Mouse (Mus musculus) frontal cortex, postnatal 14 days (tissue): ENCODE measurements around the gene Tmem248.

Experiments used
- DNase-seq, 2 experiments: peaks; one replicate each; pipeline ENCODE4 v3.0.0; 2022; ENCODE audit warnings: low spot score in 2 of 2

Tmem248 gene

DNA sequence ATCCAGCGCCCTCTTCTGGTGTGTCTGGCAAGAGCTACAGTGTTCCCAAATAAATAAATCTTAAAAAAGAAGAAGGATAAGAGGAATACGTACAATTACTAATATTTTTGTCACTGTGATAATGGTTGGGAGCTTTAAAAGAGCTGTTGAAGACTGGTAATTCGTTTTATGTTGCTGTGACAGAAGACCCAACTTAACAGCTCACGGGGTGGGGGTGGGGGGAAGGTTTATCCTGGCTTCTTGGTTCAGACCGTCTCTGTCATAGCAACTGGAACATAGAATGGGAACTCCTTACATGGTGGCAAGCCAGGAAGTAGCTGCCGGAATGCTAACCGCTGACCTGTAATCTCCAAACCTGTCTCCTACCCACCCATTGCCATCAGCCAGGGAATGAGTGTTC lies at the start of gene Tmem248:
Gene Tmem248, plus strand, starts transcription at position 301 of the 400 bp plus-strand sequence.
- DNase-seq = no peak

GRCm38 (mm10) chr5:130169109-130169508 lies 47.8 kb upstream of the Tmem248 start:
- no peak for DNase-seq

- DNase-seq = no peak
These were observed 46.0 kb upstream of the Tmem248 start for GRCm38 (mm10) chr5:130170666-130171422.

GRCm38 (mm10) chr5:130171423-130171954 lies 45.4 kb upstream of the Tmem248 start, which contains the start of gene Rabgef1:
Gene Rabgef1 (plus strand): TSS chr5:130171798.
- peak; percentile 89 to 90 for DNase-seq

DNA sequence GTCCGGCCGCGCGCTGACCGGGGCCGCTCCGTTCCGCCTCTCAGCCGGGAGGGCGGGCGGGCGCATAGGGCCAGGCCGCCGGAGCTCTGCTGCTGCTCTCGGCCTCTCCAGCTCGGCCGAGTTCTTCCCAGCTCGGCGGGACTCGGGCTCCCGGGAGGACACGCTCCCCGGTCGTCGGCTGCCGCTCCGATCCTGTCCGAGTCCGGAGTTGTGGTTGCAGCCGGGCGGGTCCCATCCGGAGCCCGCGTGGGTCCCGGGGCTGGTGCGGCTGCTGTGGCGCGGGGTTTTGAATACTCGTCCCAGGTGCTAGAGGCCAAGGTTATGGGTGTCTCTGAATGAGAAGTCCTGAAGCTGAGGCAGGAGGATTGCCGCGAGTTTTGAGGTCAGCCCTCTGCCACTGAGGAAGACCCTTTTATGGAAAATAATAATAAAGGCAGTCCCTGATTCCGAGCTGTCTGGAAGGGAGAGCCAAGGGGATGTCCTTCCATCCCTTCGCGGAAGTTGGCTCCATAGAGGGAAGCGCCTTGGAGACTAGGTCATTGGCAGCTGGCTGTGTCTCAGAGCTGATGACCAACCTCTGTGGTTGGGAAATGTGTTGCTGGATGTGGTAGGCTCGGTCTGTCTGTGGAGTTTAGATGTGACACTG lies 44.8 kb upstream of the Tmem248 start:
- DNase-seq = peak in 1 of 2 experiments; percentile 32

GRCm38 (mm10) chr5:130173012-130173411 lies 43.9 kb upstream of the Tmem248 start:
- DNase-seq = no peak

DNA sequence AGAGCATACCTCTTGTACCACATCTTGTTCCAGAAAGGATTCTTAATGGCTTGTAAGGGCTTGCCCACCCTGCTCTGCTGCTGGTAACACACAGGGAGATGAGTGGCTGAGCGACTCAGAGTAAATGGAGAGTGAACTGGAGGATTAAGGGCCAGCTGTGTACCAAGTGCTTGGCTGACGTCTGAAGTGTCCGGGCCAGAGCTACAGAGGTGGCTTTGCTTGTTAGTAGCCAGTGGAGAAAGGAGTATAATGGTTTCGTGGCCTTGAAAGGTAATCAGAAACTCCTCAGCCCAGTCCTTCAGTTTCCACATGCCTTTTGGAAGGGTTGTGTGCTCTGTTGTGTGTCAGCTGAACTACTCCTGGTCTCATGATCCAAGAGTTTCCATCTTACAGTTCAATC lies 39.0 kb upstream of the Tmem248 start:
- DNase-seq = no peak

- no peak for DNase-seq
These were observed 36.5 kb upstream of the Tmem248 start for GRCm38 (mm10) chr5:130180362-130180761.

- no peak for DNase-seq
These were observed 34.9 kb upstream of the Tmem248 start for GRCm38 (mm10) chr5:130181740-130182540.

GRCm38 (mm10) chr5:130182541-130182821 lies 34.4 kb upstream of the Tmem248 start:
- DNase-seq = no peak

DNA sequence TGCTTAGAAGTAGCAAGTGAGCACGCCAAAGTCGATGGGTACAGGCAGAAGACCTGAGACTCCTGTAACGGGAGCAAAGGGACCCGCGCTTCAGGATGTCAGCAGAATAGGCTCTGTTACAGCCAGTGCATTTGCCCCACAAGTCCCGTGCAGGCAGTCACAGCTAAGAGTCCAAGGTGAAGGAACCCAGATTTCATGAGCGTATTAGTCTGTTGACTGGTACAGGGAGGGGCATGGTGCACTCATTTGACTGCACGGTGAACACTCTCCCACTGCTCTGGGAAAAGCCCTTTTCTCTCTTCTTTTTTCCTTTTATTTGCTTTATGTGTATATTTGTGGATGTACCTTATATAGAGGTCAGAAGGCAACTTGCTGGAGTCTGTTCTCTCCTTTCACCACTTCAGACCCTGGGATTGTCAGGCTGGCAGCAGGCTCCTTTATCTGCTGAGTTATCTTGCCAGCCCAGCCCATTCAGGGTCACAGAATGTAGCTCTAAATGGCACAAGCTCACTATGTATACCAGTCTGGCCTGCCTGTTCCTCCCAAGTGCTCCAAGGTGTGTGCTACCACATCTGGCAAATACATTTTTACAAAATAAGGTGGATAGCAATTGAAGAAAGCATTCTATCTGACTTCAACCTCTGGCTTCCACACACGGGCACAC lies 32.6 kb upstream of the Tmem248 start:
- no peak for DNase-seq

- DNase-seq = no peak
These were observed 31.6 kb upstream of the Tmem248 start for GRCm38 (mm10) chr5:130185312-130185711.

DNA sequence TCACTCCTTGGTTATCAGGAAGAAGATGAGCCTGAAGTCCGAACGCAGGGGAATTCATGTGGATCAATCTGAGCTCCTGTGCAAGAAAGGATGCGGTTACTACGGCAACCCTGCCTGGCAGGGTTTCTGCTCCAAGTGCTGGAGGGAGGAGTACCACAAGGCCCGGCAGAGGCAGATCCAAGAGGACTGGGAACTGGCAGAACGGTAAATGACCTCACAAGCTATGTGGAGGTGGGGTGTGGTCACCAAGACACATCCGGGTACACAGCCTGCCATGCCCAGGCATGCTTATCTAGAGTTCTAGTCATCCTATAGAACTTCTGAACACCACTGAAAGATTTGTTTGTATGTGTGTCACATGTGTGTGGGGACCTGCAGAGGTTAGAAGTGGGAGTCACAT lies 29.5 kb upstream of the Tmem248 start:
- DNase-seq = peak in 1 of 2 experiments; percentile 10

DNA sequence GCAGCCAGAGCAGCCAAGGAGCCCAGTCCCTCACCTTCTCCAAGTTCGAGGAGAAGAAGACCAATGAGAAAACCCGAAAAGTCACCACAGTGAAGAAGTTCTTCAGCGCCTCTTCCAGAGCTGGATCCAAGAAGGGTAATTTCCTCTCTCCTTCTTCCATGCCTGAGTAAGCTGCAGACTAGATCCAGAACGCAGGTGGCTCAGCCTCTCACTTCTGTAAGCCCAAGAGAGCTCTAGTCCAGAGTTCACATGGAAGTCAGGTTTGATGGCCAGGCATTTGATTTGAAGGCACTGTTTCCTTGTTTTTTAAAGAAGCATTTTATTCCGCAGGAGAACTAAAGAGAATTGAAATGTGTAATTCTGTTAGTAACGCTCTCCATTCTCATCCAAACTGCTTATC lies 26.0 kb upstream of the Tmem248 start:
- DNase-seq = no peak

GRCm38 (mm10) chr5:130191865-130192264 lies 25.0 kb upstream of the Tmem248 start:
- no peak for DNase-seq

DNA sequence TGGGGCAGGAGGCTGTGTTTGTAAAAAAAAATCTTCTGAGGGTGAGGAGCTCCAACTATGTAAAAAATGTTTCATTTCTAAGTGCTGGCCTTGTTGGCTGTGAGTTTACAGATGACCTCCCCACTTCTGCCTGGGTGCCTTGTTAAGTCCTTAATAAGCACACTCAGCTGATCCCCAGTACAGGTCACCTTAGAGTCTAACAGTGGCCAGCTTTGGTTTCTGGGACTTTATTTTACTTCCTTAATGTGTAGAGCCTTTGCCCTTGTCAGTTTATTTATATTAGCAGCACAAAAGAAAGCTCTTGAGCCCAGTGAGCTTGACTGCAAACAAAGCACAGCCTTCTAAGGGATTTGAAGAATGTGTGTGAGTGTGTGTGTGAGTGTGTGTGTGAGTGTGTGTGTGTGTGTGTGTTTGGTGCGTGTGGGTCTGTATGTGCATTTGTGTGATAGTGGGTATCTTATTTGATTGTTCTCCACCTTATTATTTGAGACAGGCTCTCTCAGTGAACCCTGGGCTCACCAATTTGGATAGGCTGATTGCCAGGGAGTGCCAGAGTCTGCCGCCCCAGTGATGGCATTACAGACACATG lies 24.4 kb upstream of the Tmem248 start:
- DNase-seq = no peak

GRCm38 (mm10) chr5:130193760-130194159 lies 23.1 kb upstream of the Tmem248 start:
- DNase-seq = no peak

DNA sequence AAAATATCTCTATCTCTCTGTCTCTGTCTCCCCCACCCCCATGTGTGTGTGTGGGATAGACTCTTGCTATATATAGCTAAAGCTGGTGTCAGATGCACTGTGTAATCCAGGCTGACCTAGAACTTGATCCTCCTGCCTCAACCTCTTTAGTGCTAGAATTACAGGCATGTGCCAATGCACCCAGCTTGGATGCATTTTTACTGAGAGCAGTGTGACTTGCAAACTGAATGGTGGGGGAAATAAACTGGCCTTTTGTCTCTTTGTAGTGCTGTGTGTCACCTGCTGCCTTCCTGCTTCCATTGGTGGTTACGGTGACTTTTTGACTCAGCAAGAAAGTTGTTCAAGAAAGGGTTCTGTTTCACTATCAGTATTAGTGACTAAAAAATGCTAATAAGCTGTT lies 20.6 kb upstream of the Tmem248 start:
- no peak for DNase-seq

- DNase-seq = no peak
These were observed 19.4 kb upstream of the Tmem248 start for GRCm38 (mm10) chr5:130197454-130197853.

- DNase-seq = no peak
These were observed 18.9 kb upstream of the Tmem248 start for GRCm38 (mm10) chr5:130197981-130198380.

- DNase-seq = no peak
These were observed 16.4 kb upstream of the Tmem248 start for GRCm38 (mm10) chr5:130200233-130201029.
